Mouse (Mus musculus): ENCODE measurements around the gene Rfxank. TPM values are rescaled to one million over a fixed set of nuclear protein-coding genes. Genes with fewer than 3 reads are reported as not detected.

The Rfxank gene
- polyA plus RNA-seq, 1 experiment from 2014 or later, result 14.2 TPM

DNA sequence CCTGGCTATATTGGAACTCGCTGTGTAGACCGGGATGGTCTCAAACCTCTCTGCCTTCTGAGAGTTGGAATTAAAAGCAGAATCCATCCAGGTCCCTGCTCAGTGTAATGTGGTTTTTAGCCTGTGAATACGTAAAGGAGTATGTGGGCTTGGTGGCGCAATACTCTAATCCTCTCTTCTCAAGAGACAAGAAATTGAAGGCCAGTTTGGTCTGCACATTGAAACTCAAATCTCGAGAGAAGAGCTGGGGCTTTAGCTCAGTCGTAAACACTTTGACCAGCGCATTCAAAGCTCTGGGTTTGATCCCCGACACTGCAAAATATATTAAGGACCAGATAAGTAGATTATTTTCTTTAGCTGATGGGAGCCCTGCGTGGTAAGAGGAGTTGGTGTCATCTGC is 1.0 kb upstream of the Rfxank start:
- Histone ChIP-seq H3K4me2 (peak overlapping the region; percentile 75), H3K4me1 (peaks cover 24% of the 10 kb centered on the region), H3K4me3 (peak overlapping the region; percentile 78), H3K27me3 (no peaks in the 10 kb centered on the region), H3K36me3 (ENCODE audit: poor library complexity, severe bottlenecking) (peaks cover 51% of the 10 kb centered on the region), H3K27ac (peak overlapping the region; percentile 80), H3K9me3 (replicated peaks) (no peaks in the 10 kb centered on the region), H3K9ac (peak overlapping the region; percentile 89)
- no peak for ATAC-seq
- WGBS, result 14% methylated on average over 9 of the region's 9 CpGs

DNA sequence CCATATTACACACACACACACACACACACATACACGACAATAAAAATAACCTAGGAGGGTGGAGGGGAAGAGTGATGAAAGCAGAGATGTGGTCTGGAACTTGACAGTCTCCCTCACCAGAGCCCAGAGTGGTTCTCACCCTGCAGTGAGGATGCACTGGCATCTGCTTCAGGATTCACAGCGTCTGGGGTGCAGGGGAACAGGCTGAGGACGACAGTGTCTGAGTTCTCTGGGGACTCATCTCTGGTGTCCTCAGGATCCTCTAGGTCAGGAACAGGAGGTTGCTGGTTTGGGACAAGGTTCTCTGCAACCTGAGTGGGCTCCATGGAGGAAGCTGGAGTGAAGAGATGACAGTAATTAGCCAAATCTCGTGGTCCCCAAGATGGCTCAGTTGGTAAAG is 1.1 kb downstream of the Rfxank start:
- Histone ChIP-seq H3K9me3 (replicated peaks) (no peaks in the 10 kb centered on the region), H3K27me3 (no peaks in the 10 kb centered on the region), H3K4me3 (peak overlapping the region; percentile 78), H3K27ac (no peak overlapping the region), H3K4me1 (peaks cover 24% of the 10 kb centered on the region), H3K4me2 (peak overlapping the region; percentile 75), H3K9ac (peak overlapping the region; percentile 66; the same call in 1 of the 2 replicates), H3K36me3 (ENCODE audit: poor library complexity, severe bottlenecking) (peaks cover 51% of the 10 kb centered on the region)
- 81% methylated on average over 4 of the region's 4 CpGs for WGBS
- no peak for ATAC-seq

DNA sequence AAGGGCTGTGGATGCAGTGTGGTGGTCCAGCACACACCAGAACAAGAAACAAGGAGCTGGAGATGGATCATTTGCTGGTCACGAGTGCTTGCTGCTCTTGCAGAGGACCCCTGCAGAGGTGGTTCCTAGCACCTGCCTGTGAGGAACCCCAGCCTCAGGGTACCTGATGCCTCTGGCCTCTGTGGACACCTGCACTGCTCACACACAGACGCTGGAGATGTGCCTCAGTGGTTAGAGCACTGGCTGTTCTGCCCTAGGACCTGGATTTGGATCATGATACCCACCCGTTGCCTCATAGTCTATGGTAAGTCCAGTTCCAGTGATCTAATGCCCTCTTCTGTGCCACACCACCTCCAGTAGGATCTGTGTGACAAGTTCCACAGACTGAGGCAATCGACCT is 2.4 kb downstream of the Rfxank start:
- Histone ChIP-seq H3K4me2 (no peak overlapping the region), H3K27ac (no peak overlapping the region), H3K9me3 (replicated peaks) (no peaks in the 10 kb centered on the region), H3K36me3 (ENCODE audit: poor library complexity, severe bottlenecking) (peaks cover 46% of the 10 kb centered on the region), H3K27me3 (no peaks in the 10 kb centered on the region), H3K4me1 (peaks cover 29% of the 10 kb centered on the region), H3K4me3 (no peak overlapping the region), H3K9ac (no peak overlapping the region)
- 89% methylated on average over 4 of the region's 4 CpGs for WGBS
- no peak for ATAC-seq

DNA sequence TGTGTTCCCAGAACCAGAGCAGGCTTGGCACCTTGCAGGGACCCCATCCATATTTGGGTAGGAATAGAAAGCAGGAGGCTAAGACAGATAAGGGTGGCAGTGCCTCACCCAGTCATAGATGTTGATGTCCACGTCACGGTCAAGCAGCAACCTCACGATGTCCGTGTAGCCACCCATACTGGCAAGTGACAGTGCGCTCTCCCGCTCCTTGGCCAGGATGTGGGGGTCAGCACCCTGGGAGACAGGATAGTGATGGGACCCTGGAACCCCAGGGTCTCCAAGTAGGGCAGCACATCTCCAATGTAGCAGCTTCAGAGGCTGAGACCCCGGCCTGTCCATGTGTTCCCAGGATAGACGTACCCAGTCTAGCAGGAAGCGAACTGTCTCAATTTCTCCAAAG is 4.0 kb downstream of the Rfxank start:
- Histone ChIP-seq H3K9ac (no peak overlapping the region), H3K4me1 (peaks cover 24% of the 10 kb centered on the region), H3K27me3 (no peaks in the 10 kb centered on the region), H3K9me3 (replicated peaks) (no peaks in the 10 kb centered on the region), H3K4me3 (no peak overlapping the region), H3K27ac (no peak overlapping the region), H3K4me2 (no peak overlapping the region), H3K36me3 (ENCODE audit: poor library complexity, severe bottlenecking) (peaks cover 46% of the 10 kb centered on the region)
- ATAC-seq, result no peak
- 93% methylated on average over 9 of the region's 9 CpGs for WGBS

DNA sequence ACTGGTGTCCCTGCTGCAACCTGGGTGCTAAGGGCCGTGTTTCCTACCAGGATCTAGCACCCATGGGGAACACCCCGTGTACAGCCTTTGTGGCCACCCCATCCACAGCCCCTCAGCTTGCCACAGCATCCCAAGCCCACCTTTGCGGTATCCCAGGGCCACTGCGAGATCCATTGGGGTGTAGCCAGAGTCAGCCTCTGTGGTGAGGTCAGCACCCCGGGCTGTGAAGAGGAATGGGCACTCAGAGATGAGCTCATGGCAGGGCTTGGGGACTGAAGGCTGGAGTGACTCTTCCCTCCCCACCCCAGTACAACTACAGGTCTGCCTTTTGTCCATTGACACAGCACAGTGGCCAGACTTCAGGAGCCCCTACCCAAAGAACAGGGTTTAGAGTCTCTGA is 4.9 kb downstream of the Rfxank start:
- Histone ChIP-seq H3K4me2 (no peak overlapping the region), H3K36me3 (ENCODE audit: poor library complexity, severe bottlenecking) (peaks cover 46% of the 10 kb centered on the region), H3K27ac (no peak overlapping the region), H3K4me1 (peaks cover 32% of the 10 kb centered on the region), H3K27me3 (no peaks in the 10 kb centered on the region), H3K9me3 (replicated peaks) (no peaks in the 10 kb centered on the region), H3K9ac (no peak overlapping the region), H3K4me3 (no peak overlapping the region)
- 90% methylated on average over 5 of the region's 5 CpGs for WGBS
- ATAC-seq, result no peak

DNA sequence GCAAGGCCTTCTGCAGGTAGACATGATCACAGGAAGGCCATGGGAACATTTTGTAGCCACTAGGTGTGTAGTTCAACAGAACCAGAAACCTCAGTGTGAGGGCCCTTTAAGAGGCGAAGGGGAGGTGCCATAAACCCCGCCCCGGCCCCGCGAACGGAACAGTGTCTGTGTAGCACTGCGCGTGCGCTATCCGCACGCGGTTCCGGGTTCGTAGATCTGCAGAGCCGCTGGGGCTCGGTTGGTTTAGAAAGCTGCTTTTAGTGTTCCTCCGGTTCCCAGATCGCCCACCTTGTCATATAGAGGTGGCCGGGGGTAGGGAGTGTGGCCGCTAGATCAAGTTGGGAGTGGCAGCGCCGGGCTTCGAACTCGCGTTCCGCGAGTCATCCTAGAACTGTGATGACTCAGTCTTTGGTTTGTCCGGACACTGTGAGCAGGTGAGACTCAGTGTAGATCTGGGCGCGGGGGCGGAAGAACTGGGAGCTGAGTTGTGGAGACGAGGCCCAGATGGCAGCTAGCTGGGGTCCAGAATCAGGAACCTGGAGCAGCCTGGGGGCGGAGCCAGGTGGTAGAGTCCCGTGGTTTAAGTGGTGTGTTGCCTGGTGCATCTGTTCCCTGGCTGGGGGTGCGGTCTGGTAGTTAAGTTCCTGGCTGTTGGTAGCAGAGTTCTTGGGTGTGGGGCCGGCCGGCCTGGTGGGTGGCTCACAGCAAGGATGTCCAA is 7.6 kb downstream of the Rfxank start, which contains the start of gene Nr2c2ap:
Gene Nr2c2ap (plus strand): TSS at position 168 of the 718 bp plus-strand sequence.
- Histone ChIP-seq H3K4me3 (peak within 1 kb of the TSS; percentile 64), H3K4me1 (peaks cover 28% of the 10 kb centered on the region), H3K9me3 (replicated peaks) (no peaks in the 10 kb centered on the region), H3K27ac (no peak within 1 kb of the TSS; the same call in 1 of the 2 replicates), H3K36me3 (ENCODE audit: poor library complexity, severe bottlenecking) (peaks cover 41% of the 10 kb centered on the region), H3K9ac (peak within 1 kb of the TSS; percentile 77), H3K27me3 (no peaks in the 10 kb centered on the region), H3K4me2 (peak within 1 kb of the TSS; percentile 82)
- peak; percentile 88 for ATAC-seq
- WGBS, result 1% methylated on average over 37 of the region's 37 CpGs

DNA sequence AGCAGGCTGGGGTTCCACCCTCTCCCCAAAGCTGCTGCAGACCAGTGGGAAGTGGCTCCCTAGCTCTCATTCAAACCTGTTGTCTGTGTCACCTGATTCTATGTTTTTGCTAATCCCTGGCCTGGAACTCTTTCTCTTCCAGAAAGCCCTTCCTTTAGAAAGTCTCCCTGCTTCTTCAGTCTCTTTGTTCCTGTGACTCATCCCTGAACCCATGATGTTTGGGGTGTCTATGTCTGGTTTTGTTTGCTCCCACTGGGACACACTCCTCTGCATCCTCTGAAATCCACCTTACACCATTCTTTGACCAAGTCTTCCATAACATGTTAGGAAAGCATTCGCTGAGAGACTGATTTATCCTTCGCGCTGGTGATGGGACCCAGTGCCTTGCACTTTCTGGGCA is 8.9 kb downstream of the Rfxank start:
- peaks cover 29% of the 10 kb centered on the region for H3K36me3 ChIP-seq (ENCODE audit: poor library complexity, severe bottlenecking)
- H3K27me3 ChIP-seq, result peaks cover 2% of the 10 kb centered on the region; the same call in 1 of the 2 replicates
- H3K27ac ChIP-seq, result peak overlapping the region; percentile 75
- no peak overlapping the region for H3K9ac ChIP-seq
- no peak for ATAC-seq
- no peak overlapping the region for H3K4me2 ChIP-seq
- no peaks in the 10 kb centered on the region for H3K9me3 ChIP-seq (replicated peaks)
- WGBS, result 90% methylated on average over 3 of the region's 3 CpGs
- no peak overlapping the region for H3K4me3 ChIP-seq
- peaks cover 28% of the 10 kb centered on the region for H3K4me1 ChIP-seq

DNA sequence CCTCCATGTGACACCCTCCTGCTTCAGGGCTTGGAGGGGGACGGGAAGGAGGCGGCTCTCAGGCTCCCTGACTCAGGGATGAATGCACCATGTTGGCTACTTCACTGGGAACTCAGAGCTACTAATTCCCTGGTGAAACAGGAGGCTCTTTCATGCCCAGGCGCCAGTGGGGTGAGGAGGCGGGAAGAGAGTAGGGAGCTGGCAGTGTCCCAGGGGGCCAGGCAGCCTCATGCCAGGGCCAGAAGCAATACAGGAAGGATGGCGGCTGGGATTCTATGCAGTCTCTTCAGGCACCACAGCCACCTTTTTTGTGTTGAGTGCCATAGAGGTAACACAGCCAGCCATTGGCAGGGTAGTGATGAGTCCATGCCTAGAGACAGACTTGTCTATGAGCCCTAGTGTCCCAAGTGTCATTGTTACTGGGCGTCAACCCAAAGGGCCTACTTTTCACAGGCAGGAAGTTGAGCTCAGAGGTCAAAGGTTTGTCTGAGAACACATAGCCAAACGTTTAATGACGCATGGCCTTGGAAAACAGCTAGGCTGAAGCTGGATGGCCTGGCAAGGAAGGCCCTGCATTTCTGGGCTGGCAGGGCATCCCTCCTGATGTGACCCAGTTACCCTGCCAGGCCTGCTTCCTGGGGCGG is 9.5 kb downstream of the Rfxank start:
- Histone ChIP-seq H3K9ac (no peak overlapping the region), H3K9me3 (replicated peaks) (no peaks in the 10 kb centered on the region), H3K4me1 (peaks cover 28% of the 10 kb centered on the region), H3K4me2 (no peak overlapping the region), H3K36me3 (ENCODE audit: poor library complexity, severe bottlenecking) (peaks cover 22% of the 10 kb centered on the region), H3K27ac (peak overlapping the region; percentile 75), H3K27me3 (peaks cover 6% of the 10 kb centered on the region; the same call in 1 of the 2 replicates), H3K4me3 (no peak overlapping the region)
- WGBS, result 45% methylated on average over 9 of the region's 9 CpGs
- peak; percentile 67 for ATAC-seq

DNA sequence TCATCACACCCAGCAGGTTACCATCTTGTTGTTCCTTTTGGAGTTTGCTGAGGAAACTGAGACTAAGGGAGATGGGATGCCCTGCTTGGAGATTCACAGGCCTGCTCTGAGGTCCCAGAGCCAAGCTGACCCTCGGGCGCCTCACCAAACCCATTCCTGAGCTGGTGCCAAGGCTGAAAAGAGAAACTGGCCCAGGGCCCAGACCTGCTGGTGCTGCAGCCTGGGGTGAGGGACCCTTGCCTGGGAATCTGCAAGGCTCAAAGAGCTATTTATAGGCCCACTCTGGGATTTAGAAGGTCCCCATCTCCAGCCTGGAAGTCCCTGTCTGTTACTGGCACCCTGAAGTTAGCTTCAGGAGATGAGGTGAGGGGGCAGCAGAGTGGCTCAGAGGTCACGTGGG is 10.5 kb downstream of the Rfxank start:
- WGBS, result 55% methylated on average over 3 of the region's 3 CpGs
- Histone ChIP-seq H3K4me3 (no peak overlapping the region), H3K4me2 (no peak overlapping the region), H3K9me3 (replicated peaks) (no peaks in the 10 kb centered on the region), H3K27me3 (peaks cover 12% of the 10 kb centered on the region; the same call in 1 of the 2 replicates), H3K4me1 (peaks cover 28% of the 10 kb centered on the region), H3K27ac (peak overlapping the region; percentile 75), H3K36me3 (ENCODE audit: poor library complexity, severe bottlenecking) (peaks cover 12% of the 10 kb centered on the region), H3K9ac (no peak overlapping the region)
- ATAC-seq, result no peak

DNA sequence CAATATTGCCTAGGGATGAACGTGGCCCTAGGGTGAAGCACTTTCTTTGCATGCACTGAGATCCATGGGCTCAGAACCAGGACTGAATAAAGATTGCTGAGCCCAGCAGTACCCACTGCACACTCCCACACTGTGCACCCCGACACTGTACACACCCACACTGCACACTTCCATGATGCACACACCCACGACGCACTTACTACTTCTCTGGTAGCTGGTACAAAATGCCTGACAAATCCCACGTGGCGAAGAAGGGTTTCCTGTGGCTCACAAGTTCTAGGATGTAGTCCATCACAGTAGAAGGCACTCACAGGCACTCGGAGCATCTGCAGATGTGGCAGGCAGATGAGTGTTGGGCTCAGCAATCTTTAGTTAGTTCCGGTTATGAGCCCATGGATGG is 14.0 kb downstream of the Rfxank start:
- WGBS, result 71% methylated on average over 8 of the region's 8 CpGs
- ATAC-seq, result no peak

DNA sequence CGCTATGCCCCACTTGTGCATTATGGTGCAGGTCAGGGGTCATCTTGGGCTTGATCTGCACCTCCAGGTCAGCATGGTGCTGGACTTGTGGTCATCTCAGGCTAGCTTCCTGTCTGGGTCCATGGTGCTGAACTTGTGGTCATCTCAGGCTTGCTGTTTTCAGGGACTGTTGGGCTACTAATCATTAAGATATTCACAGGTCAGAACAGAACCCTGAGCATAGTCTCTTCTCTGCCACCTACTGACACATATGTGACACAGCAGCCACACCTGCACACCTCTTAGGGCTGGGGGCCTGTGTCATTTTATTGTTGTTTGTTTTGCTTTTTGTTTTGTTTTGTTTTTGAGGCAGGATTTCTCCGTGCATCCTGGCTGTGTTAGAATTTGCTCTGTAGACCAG is 16.1 kb downstream of the Rfxank start:
- no peak overlapping the region for H3K4me2 ChIP-seq
- peaks cover 15% of the 10 kb centered on the region; the same call in 1 of the 2 replicates for H3K27me3 ChIP-seq
- H3K9me3 ChIP-seq (replicated peaks), result no peaks in the 10 kb centered on the region
- H3K36me3 ChIP-seq (ENCODE audit: poor library complexity, severe bottlenecking), result no peaks in the 10 kb centered on the region
- no peak for ATAC-seq
- H3K9ac ChIP-seq, result no peak overlapping the region
- no peak overlapping the region for H3K4me3 ChIP-seq
- H3K27ac ChIP-seq, result no peak overlapping the region
- 52% methylated on average over 2 of the region's 2 CpGs for WGBS
- peaks cover 20% of the 10 kb centered on the region for H3K4me1 ChIP-seq

More for the DNA sequence above, 14.0 kb downstream of the Rfxank start:
- H3K9me3 ChIP-seq (replicated peaks), result no peaks in the 10 kb centered on the region
- H3K4me3 ChIP-seq, result no peak overlapping the region
- no peak overlapping the region for H3K27ac ChIP-seq
- H3K9ac ChIP-seq, result no peak overlapping the region
- H3K4me2 ChIP-seq, result no peak overlapping the region
- H3K36me3 ChIP-seq (ENCODE audit: poor library complexity, severe bottlenecking), result no peaks in the 10 kb centered on the region
- peaks cover 15% of the 10 kb centered on the region; the same call in 1 of the 2 replicates for H3K27me3 ChIP-seq
- peaks cover 23% of the 10 kb centered on the region for H3K4me1 ChIP-seq

DNA sequence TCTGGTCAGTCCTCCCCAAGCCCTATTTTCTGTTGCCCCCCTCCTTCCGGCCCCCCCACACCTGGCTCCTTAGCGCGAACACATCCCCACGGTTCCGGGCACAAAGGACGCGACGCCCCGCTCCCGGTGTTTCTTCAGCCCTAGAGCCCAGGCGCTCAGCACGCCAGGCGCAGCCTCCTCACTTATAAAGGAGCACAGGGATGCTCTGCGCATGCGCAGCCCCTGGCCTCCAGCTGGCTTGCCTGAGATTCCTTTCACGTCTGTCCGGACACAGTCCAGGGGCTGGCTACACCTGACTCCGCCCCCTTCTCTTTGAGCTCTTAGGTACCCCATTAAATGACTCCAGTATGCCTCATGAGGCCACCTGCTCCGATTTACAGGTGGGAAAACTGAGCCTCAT is 18.3 kb downstream of the Rfxank start, which contains the start of gene Ncan:
Gene Ncan (minus strand): TSS at position 207 of the 400 bp plus-strand sequence.
- Histone ChIP-seq H3K4me2 (peak within 1 kb of the TSS; percentile 88), H3K9ac (peak within 1 kb of the TSS; percentile 95), H3K27ac (peak within 1 kb of the TSS; percentile 99), H3K9me3 (replicated peaks) (no peaks in the 10 kb centered on the region), H3K27me3 (peaks cover 15% of the 10 kb centered on the region; the same call in 1 of the 2 replicates), H3K36me3 (ENCODE audit: poor library complexity, severe bottlenecking) (peaks cover 14% of the 10 kb centered on the region), H3K4me1 (peaks cover 36% of the 10 kb centered on the region), H3K4me3 (peak within 1 kb of the TSS; percentile 69)
- WGBS, result 2% methylated on average over 19 of the region's 19 CpGs
- peak; percentile 76 for ATAC-seq
